Mouse (Mus musculus) G1E (cell line): ENCODE data around the gene Tsr1.

ENCODE experiments used
- CTCF ChIP-seq: IDR thresholded peaks from 2 replicates; pipeline ENCODE4 v1.5.1; 2012; ENCODE audit warnings: low read depth, low read length, inconsistent platforms, mixed read lengths
- GATA1 ChIP-seq: IDR thresholded peaks from 2 replicates; pipeline ENCODE4 v1.6.1; 2012; ENCODE audit warnings: borderline replicate concordance, low read length, inconsistent platforms, mixed read lengths

GRCm38 (mm10) chr11:74956006-74956405, 58.1 kb downstream of the Tsr1 start:
- TF ChIP-seq CTCF (no peak), GATA1 (no peak)
